Mouse (Mus musculus) mouse embryonic stem cell (cell line): Measurements from ENCODE around the gene Ppbp.

Source experiments
- in situ Hi-C, 2 experiments: fragments of 300-500 bp; cut with MboI; formaldehyde crosslinking; loops; 1 replicate in 1 of 2; 3 replicates in 1 of 2; pipeline ENCODE4 v1.14.3; 2019 to 2020; ENCODE audit warnings: low sequenced_read_pairs in 2 of 2, low pct_unique_long_range_greater_than_20kb in 1 of 2, mixed read lengths in 1 of 2; ENCODE audit not compliant: unreplicated experiment in 1 of 2

Ppbp gene

GRCm38 (mm10) chr5:90778856-90779255 is 10.5 kb downstream of the Ppbp start:
- in situ Hi-C loops = loop anchor here in 1 of 2 experiments (25.0 kb wide), 1 partner anchor 117 kb away; no protein-coding TSS in a partner anchor

- in situ Hi-C loops = loop anchor here in 1 of 2 experiments (25.0 kb wide), 1 partner anchor 121 kb away; no protein-coding TSS in a partner anchor
These were observed 15.4 kb downstream of the Ppbp start for GRCm38 (mm10) chr5:90783697-90784096.

- in situ Hi-C loops = loop anchor here in 1 of 2 experiments (25.0 kb wide), 1 partner anchor 124 kb away; no protein-coding TSS in a partner anchor
These were observed 17.6 kb downstream of the Ppbp start, which contains the start of gene Cxcl3 for GRCm38 (mm10) chr5:90785659-90786588. Gene Cxcl3, plus strand, starts transcription at chr5:90786103.

GRCm38 (mm10) chr5:90788114-90788513 is 19.8 kb downstream of the Ppbp start:
- in situ Hi-C loops = loop anchor here in 1 of 2 experiments (25.0 kb wide), 1 partner anchor 126 kb away; no protein-coding TSS in a partner anchor

- in situ Hi-C loops = loop anchor here in 1 of 2 experiments (25.0 kb wide), 1 partner anchor 127 kb away; no protein-coding TSS in a partner anchor
These were observed 21.2 kb downstream of the Ppbp start for GRCm38 (mm10) chr5:90789306-90790073.

GRCm38 (mm10) chr5:90790074-90790502 is 21.8 kb downstream of the Ppbp start:
- in situ Hi-C loops = loop anchor here in 1 of 2 experiments (25.0 kb wide), 1 partner anchor 128 kb away; no protein-coding TSS in a partner anchor

GRCm38 (mm10) chr5:90794195-90794625 is 25.9 kb downstream of the Ppbp start, which contains the start of gene Cxcl15:
Gene Cxcl15, plus strand, starts transcription at chr5:90794534.
- in situ Hi-C loops = loop anchor here in 1 of 2 experiments (25.0 kb wide), 1 partner anchor 132 kb away; no protein-coding TSS in a partner anchor

GRCm38 (mm10) chr5:90795392-90795791 is 27.1 kb downstream of the Ppbp start:
- in situ Hi-C loops = loop anchor here in 1 of 2 experiments (25.0 kb wide), 1 partner anchor 133 kb away; no protein-coding TSS in a partner anchor

- in situ Hi-C loops = no loop called here
These were observed 36.3 kb downstream of the Ppbp start for GRCm38 (mm10) chr5:90804574-90804973.

GRCm38 (mm10) chr5:90806050-90806449 is 37.7 kb downstream of the Ppbp start:
- in situ Hi-C loops = no loop called here

GRCm38 (mm10) chr5:90807176-90807950 is 39.0 kb downstream of the Ppbp start:
- in situ Hi-C loops = no loop called here
